Mouse (Mus musculus) embryonic fibroblast, embryonic 13.5 days (primary cell): ENCODE data around the gene Zbtb34.

Experiments used
- CTCF ChIP-seq: IDR thresholded peaks from 2 replicates; pipeline ENCODE4 v1.5.1; 2011; ENCODE audit warnings: mild to moderate bottlenecking, control low read depth, low read length, moderate library complexity, borderline replicate concordance; ENCODE audit not compliant: insufficient read depth
- POLR2A ChIP-seq: IDR thresholded peaks from 2 replicates; pipeline ENCODE4 v1.6.1; 2011; ENCODE audit warnings: low read depth, mild to moderate bottlenecking, control low read depth, low read length, moderate library complexity

DNA sequence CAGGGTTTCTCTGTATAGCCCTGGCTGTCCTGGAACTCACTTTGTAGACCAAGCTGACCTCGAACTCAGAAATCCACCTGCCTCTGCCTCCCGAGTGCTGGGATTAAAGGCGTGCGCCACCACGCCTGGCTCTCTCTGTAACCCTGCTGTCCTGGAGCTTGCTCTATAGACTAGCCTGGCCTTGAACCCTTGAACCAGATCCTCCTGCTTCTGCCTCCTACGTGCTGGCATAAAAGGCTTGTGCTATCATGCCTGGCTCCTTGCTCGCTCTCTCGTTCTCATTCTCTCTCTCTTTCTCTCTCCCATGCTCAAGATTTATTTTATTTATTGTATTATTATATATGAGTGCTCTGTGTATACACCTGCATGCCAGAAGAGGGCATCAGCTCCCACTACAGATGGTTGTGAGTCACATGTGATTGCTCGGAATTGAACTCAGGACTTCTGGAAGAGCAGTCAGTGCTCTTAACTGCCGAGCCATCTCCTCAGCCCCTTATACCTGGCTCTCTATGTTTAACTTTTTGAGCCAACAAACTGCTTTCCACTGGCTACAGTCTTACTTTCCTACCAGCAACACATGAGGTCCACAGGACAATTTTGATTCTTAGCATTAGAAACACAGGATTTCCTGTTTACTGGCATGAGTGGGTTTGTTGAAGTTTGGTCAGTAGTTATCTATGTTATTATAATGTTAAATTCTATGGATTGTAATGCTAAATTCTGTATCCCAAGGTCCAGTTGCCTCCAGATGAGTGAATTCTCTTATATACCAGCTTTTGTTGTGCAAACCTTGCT lies 47.0 kb upstream of the Zbtb34 start:
- no peak for TF ChIP-seq CTCF
- TF ChIP-seq POLR2A = no peak
